Mouse (Mus musculus) layer of hippocampus, adult 11-12 months (tissue): ENCODE data around the gene Ptges3.
A peak's percentile ranks its signal among the peaks of the same experiment; 100 is the strongest.
"Not testable (repeated sequence)": the region's sequence is repeated elsewhere in the genome, so short reads cannot be mapped to it uniquely, and the experiment has no call there.

Experiments
- DNase-seq: peaks from one replicate; pipeline ENCODE4 v3.0.0; 2022; ENCODE audit warnings: low spot score

Gene Ptges3

DNA sequence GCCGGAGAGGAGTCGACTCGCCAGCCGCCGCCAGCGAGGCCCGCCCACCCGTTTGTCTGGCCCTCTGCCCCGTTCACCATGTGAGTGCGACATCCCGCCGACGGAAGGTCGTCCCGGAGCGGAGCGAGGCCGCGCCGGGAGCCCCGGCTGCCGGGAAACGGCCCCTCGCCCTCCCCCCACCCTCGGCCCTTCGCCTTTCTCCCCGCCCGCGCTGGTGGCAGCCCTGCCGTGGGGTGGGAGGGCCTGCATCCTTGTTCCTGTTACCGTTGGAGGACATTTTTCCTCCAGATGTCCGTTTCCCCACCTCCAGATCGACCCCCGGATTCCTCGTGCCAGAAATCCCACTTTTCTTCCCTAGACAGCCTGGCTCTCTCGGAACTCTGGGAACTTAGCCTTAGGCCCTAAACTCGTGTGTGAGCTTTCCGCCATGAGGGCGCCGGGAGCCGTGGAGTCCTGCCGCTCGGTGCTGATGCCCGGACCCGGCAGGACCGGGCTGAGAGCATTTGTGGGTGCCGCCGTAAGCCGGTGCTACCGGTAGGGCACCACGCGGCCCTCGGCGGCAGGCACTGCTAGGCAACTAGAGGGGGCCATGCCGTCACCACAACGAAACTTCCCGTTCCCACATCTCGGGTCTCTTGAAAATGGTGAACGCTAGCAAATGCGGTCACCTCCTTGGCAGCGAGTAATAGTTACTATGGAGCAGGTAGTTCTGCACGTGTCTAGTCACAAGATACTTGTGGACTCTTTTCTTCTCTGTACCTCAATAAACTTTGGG lies 640 bp downstream of the Ptges3 start:
- DNase-seq, result peak; percentile 46

DNA sequence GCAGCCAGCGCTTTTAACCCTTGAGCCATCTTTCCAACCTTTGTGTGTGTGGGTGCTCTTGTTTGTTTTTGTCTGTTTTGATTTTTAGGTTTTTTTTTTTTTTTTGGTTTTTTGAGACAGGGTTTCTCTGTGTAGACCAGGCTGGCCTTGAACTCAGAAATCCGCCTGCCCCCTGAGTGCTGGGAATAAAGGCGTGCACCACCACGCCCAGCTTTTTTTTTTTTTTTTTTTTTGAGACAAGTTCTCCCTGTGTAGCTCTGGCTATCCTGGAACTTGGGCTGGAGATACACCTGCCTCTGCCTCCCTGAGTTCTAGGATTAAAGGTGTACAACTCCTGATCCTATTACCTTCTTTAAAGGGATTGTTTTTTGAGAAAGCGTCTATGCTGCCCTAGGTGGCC lies 2.4 kb downstream of the Ptges3 start:
- no peak for DNase-seq

DNA sequence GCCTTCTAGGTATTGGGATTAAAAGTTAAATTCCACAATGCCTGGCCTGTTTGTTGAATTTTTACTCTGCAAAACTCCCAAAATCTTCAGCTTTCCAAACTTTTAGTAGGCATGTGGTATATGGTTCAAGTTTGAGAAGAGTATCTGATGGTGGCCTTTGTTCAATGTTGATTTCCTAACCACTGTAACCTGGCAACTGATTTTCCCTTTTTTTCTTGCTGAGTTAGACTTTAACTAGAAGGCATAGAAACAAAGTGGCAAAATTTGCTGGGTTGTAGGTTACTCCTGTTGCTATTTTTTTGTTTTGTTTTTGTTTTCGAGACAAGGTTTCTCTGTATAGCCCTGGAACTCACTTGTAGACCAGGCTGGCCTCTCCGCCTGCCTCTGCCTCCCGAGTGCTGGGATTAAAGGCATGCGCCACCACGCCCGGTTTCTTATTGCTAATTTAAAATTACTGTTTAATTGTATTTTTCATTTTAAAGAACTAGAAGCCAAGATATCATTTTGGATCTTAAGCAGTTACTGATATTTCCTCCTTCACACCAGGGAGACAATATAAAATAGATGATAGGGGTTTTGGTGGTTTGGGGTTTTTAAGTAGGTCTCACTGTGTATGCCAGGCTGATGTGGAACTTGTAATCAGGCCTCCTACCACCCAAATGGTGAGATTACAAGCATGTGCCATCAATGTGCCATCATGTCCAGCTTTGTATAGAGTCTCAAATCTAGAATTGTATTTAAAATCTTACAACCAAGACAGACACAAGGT lies 3.7 kb downstream of the Ptges3 start:
- no peak for DNase-seq

DNA sequence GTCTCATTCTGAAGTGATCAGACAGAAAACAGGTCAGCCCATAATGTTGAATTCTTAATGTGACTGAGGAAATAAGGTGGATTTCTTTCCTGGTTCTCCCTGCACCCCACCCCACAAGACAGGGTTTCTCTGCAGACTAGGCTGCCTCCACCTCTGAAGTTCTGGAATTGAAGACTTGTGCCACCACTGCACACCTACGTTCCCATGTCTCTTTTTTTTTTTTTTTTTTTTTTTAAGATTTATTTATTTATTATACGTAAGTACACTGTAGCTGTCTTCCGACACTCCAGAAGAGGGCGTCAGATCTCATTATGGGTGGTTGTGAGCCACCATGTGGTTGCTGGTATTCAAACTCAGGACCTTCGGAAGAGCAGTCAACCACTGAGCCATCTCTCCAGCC lies 7.3 kb downstream of the Ptges3 start:
- DNase-seq, result no peak

DNA sequence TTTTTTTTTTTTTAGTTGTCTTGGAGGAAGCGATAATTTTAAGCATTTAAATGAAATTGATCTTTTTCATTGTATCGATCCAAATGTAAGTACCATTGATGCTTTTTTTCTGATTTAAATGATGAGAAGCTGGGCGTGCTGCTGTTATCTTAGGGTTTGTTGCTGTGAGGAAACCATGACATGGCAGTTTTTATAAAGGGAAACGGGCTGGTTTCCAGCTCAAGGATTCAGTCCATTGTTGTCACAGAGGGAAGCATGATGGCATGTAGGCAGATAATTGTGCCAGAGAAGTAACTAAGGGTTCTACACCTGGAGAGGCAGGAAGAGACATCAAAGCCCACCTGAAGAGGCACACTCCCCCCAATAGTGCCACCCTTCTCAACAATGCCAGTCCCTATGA lies 10.4 kb downstream of the Ptges3 start:
- DNase-seq, result no peak

DNA sequence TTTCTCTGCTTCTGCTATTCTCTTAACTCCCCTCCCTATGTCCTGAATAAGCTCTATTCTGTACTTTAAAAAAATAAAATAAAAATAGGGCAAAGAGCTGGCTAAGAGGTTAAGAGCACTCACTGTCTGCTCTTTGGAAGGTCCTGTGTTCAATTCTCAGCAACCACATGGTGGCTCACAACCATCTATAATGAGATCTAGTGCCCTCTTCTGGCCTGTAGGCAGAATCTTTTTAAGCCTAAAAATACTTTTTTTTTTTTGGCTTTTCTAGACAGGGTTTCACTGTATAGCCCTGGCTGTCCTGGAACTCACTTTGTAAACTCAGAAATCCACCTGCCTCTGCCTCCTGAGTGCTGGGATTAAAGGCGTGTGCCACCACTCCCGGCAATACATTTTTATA lies 11.7 kb downstream of the Ptges3 start:
- not testable (repeated sequence) for DNase-seq

DNA sequence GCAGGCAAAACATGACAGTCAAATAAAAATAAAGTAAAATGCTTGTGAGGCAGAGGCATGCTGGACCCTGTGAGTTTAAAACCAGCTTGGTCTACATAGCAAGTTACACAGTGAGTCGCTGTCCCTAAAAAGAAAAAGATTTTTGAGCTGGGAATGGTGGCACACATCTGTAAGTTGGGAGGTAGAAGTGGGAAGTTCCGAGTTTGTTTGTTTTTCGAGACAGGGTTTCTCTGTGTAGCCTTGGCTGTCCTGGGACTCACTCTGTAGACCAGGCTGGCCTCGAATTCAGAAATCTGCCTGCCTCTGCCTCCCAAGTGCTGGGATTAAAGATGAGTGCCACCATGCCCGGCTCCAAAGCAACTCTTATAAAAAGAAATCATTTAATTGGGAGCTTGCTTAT lies 19.5 kb downstream of the Ptges3 start:
- DNase-seq, result not testable (repeated sequence)

DNA sequence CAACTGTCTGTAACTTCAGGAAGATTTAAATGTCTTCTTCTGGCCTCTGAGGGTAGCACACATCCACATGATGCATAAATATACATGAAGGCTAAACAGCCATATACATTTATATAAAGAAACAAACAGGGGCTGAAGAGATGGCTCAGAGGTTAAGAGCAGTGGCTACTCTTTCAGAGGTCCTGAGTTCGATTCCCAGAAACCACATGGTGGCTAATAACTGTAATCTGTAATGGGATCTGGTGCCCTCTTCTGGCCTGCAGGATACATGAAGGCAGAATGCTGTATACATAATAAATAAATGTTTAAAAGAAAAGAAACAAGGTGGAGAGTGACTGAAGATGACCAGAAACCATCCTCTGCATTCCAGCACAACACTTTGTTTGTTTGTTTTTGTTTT lies 21.7 kb downstream of the Ptges3 start:
- DNase-seq, result no peak

DNA sequence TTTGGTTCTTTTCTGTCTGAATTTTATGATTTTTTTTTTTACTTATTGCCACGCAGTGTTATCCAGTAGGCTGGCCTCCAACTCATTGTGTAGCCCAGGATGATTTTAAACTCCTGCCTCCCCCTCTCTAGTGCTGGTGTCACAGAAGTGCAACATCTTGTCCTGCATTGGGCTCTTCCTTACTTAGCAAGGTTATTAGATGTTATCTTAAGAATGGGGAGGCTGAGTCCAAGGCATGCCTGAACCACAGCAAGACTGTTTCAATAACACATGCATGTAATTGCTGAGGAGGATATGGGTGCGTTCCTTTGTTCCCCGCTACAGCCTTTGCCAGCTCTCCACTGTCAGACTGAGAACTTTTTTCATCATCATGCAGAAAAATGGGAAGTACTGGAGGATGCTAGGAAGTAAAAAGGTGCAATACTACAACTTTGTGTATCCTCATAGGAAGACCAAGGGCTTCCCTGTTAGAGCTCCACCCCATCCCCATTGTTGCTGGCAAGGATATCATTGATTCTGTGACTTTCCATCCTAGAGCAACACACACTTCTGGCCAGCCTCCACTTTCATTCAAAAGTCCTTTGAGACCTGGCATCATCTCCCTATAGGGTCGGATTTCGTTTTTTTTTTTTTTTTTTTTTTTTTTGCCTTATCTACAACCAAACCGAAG lies 23.2 kb downstream of the Ptges3 start:
- no peak for DNase-seq

DNA sequence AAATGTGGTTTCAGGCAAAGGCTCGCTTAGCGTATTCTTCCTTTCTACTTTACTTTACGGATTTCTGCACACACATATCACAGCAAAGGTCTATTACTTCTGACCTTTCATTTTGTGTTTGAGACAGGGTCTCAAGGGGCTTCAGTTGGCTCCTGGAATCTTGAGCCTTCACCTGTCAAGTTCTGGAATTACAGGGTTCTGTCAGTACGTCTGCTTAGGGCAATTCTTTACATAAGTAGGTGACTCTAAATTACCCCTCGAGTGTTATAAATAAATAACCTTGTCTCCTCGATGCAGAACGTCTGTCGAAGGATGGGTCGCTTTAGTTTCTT lies 23.7 kb downstream of the Ptges3 start:
- no peak for DNase-seq

DNA sequence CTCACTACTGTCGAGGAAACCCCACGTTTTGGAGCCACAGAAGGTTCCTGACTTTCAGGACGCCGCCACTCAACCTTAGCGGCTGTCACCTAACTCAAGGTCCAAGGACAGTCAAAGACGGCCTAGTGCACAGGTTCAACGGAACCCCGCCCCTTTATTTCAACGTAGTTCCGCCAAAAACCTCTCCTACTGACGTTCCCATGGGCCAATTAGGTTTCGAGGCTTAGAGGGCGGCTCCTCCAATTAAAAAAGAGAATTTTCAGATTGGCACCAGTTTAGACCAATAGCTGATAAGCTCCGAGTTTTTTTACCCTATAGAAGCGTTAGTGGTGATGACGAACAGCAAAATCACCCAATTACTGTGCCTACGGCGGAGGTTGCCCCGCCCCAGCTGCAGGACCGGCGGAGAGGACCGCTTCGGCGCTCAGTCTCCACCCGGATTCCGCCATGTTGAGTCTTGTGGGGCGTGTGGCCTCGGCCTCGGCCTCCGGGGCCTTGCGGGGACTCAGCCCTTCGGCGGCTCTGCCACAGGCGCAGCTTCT lies 24.2 kb downstream of the Ptges3 start, which contains the start of gene Atp5b:
Gene Atp5b, plus strand, starts transcription at position 394 of the 542 bp plus-strand sequence.
- peak; percentile 100 for DNase-seq

DNA sequence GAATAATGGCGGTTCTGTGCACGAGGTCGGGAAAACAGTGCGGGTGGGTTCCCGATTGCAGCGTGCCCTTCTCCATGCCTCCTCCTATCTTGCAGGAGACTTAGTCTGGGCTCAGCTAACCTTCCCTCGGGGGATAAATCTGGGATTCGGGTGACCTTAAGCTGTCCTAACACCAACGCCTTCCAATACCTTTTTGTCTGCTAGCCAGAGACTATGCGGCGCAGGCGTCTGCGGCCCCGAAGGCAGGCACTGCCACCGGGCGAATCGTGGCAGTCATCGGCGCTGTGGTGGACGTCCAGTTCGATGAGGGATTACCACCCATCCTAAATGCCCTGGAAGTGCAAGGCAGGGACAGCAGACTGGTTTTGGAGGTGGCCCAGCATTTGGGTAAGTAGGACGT lies 24.9 kb downstream of the Ptges3 start:
- DNase-seq, result no peak

DNA sequence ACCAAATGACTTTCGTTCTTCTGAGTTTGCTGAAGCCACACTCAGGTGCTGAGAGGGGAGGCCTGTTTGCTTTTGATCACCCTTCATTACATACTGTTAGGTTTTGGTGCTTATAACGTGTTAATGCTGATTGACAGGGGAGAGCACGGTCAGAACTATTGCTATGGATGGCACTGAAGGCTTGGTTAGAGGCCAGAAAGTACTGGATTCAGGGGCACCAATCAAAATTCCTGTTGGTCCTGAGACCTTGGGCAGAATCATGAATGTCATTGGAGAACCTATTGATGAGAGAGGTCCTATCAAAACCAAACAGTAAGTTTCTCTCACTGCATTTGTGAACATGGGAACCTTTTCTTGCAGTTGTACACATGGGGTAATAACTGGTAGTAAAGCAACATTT lies 25.4 kb downstream of the Ptges3 start:
- no peak for DNase-seq

DNA sequence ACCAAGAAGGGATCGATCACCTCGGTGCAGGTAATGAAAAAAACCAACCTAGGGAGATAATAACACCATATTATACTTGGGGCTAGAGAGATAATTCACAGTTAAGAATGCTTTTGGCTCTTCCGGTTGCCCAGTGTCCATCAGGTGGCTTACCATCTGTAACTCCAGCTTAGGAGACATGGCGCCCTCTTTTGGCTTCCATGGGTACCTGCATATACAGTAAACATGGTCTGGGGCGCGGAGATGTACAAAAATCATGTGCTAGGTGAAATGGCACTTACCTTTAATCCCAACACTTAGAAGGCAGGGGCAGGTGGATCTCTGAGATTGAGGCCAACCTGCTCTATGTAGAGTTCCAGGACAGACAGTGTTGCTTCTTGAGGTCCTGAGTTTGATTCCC lies 27.6 kb downstream of the Ptges3 start:
- DNase-seq, result no peak

DNA sequence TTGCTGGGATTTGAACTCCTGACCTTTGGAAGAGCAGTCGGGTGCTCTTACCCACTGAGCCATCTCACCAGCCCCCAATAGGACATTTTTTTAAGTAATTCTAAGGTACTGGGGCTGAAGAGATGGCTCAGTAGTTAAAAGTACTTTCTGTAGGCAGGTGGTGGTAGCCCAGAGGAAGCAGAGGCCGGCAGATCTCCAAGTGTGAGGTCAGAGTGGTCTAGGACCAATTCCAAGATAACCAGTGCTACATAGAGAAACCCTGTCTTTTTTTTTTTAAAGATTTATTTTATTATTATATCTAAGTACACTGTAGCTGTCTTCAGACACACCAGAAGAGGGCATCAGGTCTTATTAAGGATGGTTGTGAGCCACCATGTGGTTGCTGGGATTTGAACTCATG lies 28.5 kb downstream of the Ptges3 start:
- not testable (repeated sequence) for DNase-seq

DNA sequence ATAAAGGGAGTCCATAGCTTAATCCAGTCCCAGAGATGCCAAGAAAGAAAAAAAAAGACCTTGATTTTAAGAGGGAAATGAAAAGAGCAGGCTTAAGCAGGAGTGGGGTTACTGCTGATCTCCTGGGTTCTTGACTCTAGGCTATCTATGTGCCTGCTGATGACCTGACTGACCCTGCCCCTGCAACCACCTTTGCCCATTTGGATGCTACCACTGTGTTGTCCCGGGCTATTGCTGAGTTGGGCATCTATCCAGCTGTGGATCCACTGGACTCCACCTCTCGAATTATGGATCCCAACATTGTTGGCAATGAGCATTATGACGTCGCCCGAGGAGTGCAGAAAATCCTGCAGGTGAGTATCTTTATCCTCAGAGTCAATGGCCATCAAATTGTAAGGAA lies 29.4 kb downstream of the Ptges3 start:
- no peak for DNase-seq

DNA sequence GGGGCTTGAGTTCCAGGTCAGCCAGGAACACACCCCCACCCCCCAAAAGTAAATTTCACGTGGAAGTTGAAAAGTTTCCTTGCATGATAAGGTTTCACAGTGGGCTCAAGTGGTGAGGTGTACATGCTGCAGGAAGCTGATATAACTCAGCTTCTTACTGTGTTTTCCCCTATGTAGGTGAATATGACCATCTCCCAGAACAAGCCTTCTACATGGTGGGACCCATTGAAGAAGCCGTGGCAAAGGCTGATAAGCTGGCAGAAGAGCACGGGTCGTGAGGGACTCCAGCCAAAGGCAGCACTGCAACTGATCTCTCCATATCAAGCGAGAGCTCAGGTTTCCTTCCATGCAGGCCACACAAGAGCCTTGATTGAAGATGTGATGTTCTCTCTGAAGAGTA lies 31.1 kb downstream of the Ptges3 start:
- DNase-seq, result no peak

DNA sequence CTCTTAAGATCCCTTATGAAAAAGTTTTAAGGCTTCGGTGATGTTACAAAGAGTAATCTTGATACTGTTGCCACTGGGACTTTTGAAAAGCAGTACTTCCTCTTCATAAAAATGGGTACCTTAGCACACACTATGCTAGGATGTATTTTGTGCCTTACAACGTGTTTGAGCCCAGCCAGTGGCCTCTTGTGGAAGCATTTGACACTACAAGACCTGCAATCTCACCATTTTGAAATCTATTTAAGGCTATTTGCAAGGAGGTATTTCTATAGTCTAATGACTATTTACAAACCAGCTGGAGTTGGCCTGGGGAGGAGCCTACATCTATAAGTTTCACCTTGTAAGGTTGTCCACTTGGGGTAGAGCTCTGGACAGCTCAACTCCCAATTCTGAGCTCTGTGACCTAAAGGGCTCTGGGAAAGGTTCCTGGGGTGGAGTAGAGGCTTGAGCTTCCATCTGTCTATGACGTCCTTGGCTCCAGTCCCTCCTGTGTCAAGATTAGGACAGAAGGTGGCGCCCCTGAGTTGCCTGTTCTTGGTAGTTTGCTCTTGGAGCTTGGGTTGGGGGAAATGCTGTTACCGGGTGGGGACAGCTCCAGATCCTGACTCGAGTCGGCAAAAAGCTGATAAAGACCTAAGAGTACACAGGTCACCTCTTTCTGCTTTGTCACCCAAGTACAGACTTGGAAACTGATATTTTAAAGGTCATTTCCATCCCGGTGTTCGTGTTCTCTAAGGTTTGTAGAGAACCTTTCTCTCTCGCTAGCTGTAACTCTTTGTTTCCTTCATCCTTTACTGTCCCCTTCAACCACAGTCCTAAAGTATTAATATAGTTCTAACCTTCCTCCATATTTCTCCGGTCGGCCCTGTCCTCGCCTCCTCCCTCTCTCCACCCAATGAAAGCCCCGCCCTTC lies 32.2 kb downstream of the Ptges3 start:
- peak; percentile 93 for DNase-seq

DNA sequence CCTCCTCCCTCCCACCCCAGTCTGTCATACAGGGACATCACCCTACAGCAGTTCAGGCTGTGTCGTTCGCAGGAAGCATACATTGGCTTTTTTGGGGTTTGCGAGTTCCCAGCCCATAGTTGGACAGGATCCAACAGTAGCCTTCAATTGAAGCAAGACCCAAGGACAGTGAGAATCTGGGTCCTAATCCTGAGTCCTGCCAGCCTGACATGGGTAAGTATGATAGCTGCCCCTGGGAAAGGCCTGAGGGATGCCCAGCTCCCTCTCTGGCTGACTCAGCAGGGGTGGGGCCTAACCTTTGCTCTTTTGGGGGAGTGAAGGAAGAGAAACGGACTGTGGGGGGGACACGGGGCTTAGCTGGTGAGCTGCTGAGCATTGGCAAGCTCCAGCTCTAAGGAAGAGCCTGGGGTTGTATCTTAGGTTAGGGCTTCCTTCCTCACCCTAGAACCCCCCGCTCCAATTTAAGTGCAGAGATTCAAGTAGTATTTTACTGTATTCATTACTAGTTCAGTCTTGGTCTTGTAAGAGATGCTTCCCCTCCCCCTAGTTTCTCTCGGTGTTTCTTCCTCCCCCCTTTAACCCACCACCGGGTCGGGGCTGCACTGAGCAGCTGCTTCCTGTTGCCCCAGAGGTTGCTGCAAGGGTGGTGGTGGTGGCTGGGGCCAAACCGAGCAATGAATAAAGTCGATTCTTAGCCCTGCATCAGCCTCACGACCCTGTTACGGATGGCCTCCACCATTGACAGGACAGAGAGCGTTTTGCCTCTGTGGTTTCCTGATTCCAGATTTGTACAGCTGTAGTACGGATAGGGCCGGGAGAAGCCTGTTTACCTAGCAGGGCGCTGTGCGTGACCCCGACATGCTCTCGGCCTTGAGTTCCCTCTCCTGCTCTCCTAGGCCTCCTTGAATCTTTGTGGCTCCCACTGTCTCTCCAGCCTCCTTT lies 33.1 kb downstream of the Ptges3 start, which contains the start of gene Baz2a:
Gene Baz2a, plus strand, starts transcription at position 14 of the 942 bp plus-strand sequence.
- DNase-seq, result peak; percentile 46
